Mouse (Mus musculus) midbrain, embryonic 15.5 days (tissue): Measurements from ENCODE around the gene Iqcn. TPM values are rescaled to one million over a fixed set of nuclear protein-coding genes. Genes with fewer than 3 reads are reported as not detected.

ENCODE experiments used
- ATAC-seq: fragments of 200-750 bp; cut with Nextera tagmentation; replicated peaks from 2 replicates; pipeline ENCODE4 v1.8.0; 2017; ENCODE audit warnings: moderate TSS enrichment
- H3K27ac ChIP-seq: fragments of 300-500 bp; sonication (generic); 2 replicates; pipeline ENCODE4 v1.5.1; 2015; ENCODE audit warnings: mild to moderate bottlenecking, inconsistent platforms
- H3K27me3 ChIP-seq: fragments of 300-500 bp; sonication (generic); replicated peaks from 2 replicates; pipeline ENCODE4 v1.6.1; 2015; ENCODE audit warnings: inconsistent platforms
- H3K36me3 ChIP-seq: fragments of 300-500 bp; sonication (generic); replicated peaks from 2 replicates; pipeline ENCODE4 v1.6.1; 2015; ENCODE audit warnings: inconsistent platforms
- H3K4me1 ChIP-seq: fragments of 300-500 bp; sonication (generic); 2 replicates; pipeline ENCODE4 v1.6.1; 2015; ENCODE audit warnings: inconsistent platforms
- H3K4me2 ChIP-seq: fragments of 300-500 bp; sonication (generic); 2 replicates; pipeline ENCODE4 v1.6.1; 2015; ENCODE audit warnings: inconsistent platforms, mild to moderate bottlenecking, moderate library complexity
- H3K4me3 ChIP-seq: fragments of 300-500 bp; sonication (generic); 2 replicates; pipeline ENCODE4 v1.5.1; 2015; ENCODE audit warnings: mild to moderate bottlenecking, inconsistent platforms
- H3K9ac ChIP-seq: fragments of 300-500 bp; sonication (generic); 2 replicates; pipeline ENCODE4 v1.6.1; 2015; ENCODE audit warnings: mild to moderate bottlenecking, inconsistent platforms
- H3K9me3 ChIP-seq: fragments of 300-500 bp; sonication (generic); 2 replicates; pipeline ENCODE4 v1.6.1; 2016; ENCODE audit warnings: inconsistent platforms
- WGBS: fragments of 180-500 bp; shearing (Covaris S2); methylation state at CpG from one replicate; pipeline ENCODE4 v1.1.7; 2015; ENCODE audit warnings: mixed read lengths; 5-methylcytosine and 5-hydroxymethylcytosine counted together
- polyA plus RNA-seq: library from polyadenylated mRNA; unstranded; fragments of >200 nt; fragmentation: Nextera tagmentation; extraction: Ambion mirVana; gene quantifications from 2 replicates; pipeline ENCODE4 v1.2.1, GENCODE M21; 2015

Iqcn gene
- polyA plus RNA-seq, 1 experiment from 2014 or later: 0.05 TPM

DNA sequence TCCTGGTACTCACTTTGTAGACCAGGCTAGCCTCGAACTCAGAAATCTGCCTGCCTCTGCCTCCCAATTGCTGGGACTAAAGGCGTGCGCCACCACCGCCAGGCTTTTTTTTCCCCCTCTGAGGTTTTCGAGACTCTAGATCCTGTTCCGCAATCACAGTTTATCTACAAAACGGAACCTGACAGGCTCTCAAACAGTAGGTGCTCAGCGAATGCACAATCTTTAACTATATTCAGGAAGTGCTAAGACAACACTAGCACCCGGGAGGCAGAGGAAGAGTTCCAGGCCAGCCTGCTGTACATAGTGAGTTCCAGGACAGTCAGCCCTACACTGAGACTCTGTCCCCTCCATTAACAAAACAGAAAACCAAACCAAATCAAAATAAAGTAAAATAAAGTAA lies 62.1 kb downstream of the Iqcn start:
- Histone ChIP-seq H3K27me3 (peaks cover 16% of the 10 kb centered on the region; the same call in 1 of the 2 replicates), H3K9me3 (no peaks in the 10 kb centered on the region), H3K4me2 (no peak overlapping the region), H3K4me3 (no peak overlapping the region), H3K9ac (no peak overlapping the region), H3K36me3 (peaks cover 17% of the 10 kb centered on the region), H3K27ac (no peak overlapping the region), H3K4me1 (peaks cover 18% of the 10 kb centered on the region)
- WGBS: 81% methylated on average over 9 of the region's 9 CpGs
- ATAC-seq: no peak

- peak overlapping the region; percentile 37 for H3K4me2 ChIP-seq
- H3K27ac ChIP-seq: no peak overlapping the region
- no peak for ATAC-seq
- no peaks in the 10 kb centered on the region for H3K9me3 ChIP-seq
- H3K27me3 ChIP-seq: peaks cover 16% of the 10 kb centered on the region; the same call in 1 of the 2 replicates
- H3K4me1 ChIP-seq: peaks cover 16% of the 10 kb centered on the region
- peak overlapping the region; percentile 9; the same call in 1 of the 2 replicates for H3K9ac ChIP-seq
- peak overlapping the region; percentile 6 for H3K4me3 ChIP-seq
- H3K36me3 ChIP-seq: peaks cover 23% of the 10 kb centered on the region
- 3% methylated on average over 34 of the region's 34 CpGs for WGBS
These were observed 62.7 kb downstream of the Iqcn start for GRCm38 (mm10) chr8:70765838-70766570.

DNA sequence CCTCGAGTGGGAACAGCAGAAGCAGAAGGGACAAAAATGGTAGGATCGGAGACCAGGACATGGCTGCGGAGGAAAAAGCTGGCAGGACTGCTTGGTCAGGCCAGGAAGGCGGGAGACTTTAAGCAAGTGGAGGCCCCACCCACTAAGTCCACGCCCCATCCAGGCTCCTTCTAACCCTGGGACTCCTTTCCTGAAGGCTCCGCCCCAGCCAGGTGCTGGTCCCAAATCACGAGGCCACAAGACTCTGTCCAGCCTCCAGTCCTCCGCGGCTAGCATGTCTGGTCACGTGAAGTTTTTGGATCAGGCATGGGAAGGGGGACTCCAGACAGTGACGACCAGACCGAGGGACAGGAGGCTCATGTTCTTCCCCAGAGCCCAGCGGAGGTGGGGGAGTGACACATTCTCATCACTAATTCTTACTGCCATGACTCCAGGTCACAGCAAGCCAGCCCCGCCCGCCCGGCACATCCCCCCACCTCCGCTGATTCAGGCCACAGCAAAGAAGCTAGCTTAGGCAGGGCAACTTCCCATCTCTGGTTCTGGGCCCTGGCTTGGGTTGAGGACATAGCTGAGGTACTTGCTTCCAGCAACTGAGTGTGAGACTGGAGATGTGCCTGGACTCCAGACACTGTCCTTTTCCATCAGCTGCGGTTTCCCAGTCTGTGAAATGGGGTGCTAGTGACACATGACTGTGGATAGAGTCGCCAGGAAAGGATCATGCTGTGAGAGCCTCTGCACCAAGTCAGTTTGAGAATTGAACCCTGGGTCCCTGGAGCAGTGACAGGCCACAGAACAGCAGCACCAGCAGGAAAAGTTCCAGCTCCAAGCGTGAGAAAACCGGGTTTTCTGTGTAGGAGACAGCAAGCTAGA lies 63.5 kb downstream of the Iqcn start:
- peaks cover 16% of the 10 kb centered on the region for H3K4me1 ChIP-seq
- no peaks in the 10 kb centered on the region for H3K9me3 ChIP-seq
- peak overlapping the region; percentile 37 for H3K4me2 ChIP-seq
- H3K4me3 ChIP-seq: peak overlapping the region; percentile 6; the same call in 1 of the 2 replicates
- WGBS: 9% methylated on average over 21 of the region's 21 CpGs
- H3K27ac ChIP-seq: no peak overlapping the region
- ATAC-seq: no peak
- H3K27me3 ChIP-seq: peaks cover 16% of the 10 kb centered on the region; the same call in 1 of the 2 replicates
- peak overlapping the region; percentile 9; the same call in 1 of the 2 replicates for H3K9ac ChIP-seq
- H3K36me3 ChIP-seq: peaks cover 31% of the 10 kb centered on the region

Other genes with a start within 250 kb of the Iqcn start
- gene Klhl26, start 226.5 kb upstream of the Iqcn start, polyA plus RNA-seq: 31.0 and 31.4 TPM in 2 replicates
- 123 and 141 TPM in 2 replicates for gene Tmem59l, start 216.1 kb upstream of the Iqcn start, polyA plus RNA-seq
- gene Crlf1, start 210.3 kb upstream of the Iqcn start, polyA plus RNA-seq: 2.4 and 2.9 TPM in 2 replicates
- gene Rex1bd, start 196.7 kb upstream of the Iqcn start, polyA plus RNA-seq: 164 and 169 TPM in 2 replicates
- gene Uba52, start 192.7 kb upstream of the Iqcn start, polyA plus RNA-seq: 587 and 620 TPM in 2 replicates
- gene Fkbp8, start 175.7 kb upstream of the Iqcn start, polyA plus RNA-seq: 450 and 462 TPM in 2 replicates
- 46.4 and 51.7 TPM in 2 replicates for gene Kxd1, start 175.5 kb upstream of the Iqcn start, polyA plus RNA-seq
- gene Ell, start 164.0 kb upstream of the Iqcn start, polyA plus RNA-seq: 18.6 and 19.9 TPM in 2 replicates
- gene Isyna1, start 109.1 kb upstream of the Iqcn start, polyA plus RNA-seq: 175 and 176 TPM in 2 replicates
- gene Ssbp4, start 94.6 kb upstream of the Iqcn start, polyA plus RNA-seq: 175 and 189 TPM in 2 replicates
- gene Lrrc25, start 87.3 kb upstream of the Iqcn start, polyA plus RNA-seq: 1.2 and 1.6 TPM in 2 replicates
- 0.13 and 0.19 TPM in 2 replicates for gene Gdf15, start 71.0 kb upstream of the Iqcn start, polyA plus RNA-seq
- gene Pgpep1, start 43.1 kb upstream of the Iqcn start, polyA plus RNA-seq: 70.1 and 74.5 TPM in 2 replicates
- 175 and 193 TPM in 2 replicates for gene Lsm4, start 30.2 kb upstream of the Iqcn start, polyA plus RNA-seq
- 83.0 and 94.4 TPM in 2 replicates for gene Jund, start 4.5 kb upstream of the Iqcn start, polyA plus RNA-seq
- not detected in 2 replicates for gene Gm3336, start 15.1 kb downstream of the Iqcn start, polyA plus RNA-seq
- 0.15 and 0.46 TPM in 2 replicates for gene Pde4c, start 20.3 kb downstream of the Iqcn start, polyA plus RNA-seq
- 473 and 487 TPM in 2 replicates for gene Rab3a, start 51.2 kb downstream of the Iqcn start, polyA plus RNA-seq
- gene Mpv17l2, start 57.5 kb downstream of the Iqcn start, polyA plus RNA-seq: 36.6 and 38.4 TPM in 2 replicates
- gene Pik3r2, start 73.3 kb downstream of the Iqcn start, polyA plus RNA-seq: 113 TPM in 2 replicates
- 26.4 and 26.9 TPM in 2 replicates for gene Mast3, start 101.6 kb downstream of the Iqcn start, polyA plus RNA-seq
- gene Il12rb1, start 105.0 kb downstream of the Iqcn start, polyA plus RNA-seq: 0.10 and 0.36 TPM in 2 replicates
- 8.1 and 8.6 TPM in 2 replicates for gene Arrdc2, start 136.3 kb downstream of the Iqcn start, polyA plus RNA-seq
- 19.0 and 20.6 TPM in 2 replicates for gene Kcnn1, start 159.8 kb downstream of the Iqcn start, polyA plus RNA-seq
- gene Ccdc124, start 170.5 kb downstream of the Iqcn start, polyA plus RNA-seq: 173 and 180 TPM in 2 replicates
- gene Slc5a5, start 189.3 kb downstream of the Iqcn start, polyA plus RNA-seq: 1.9 and 2.0 TPM in 2 replicates
- 2,076 and 2,093 TPM in 2 replicates for gene Rpl18a, start 194.0 kb downstream of the Iqcn start, polyA plus RNA-seq
- 69.2 and 69.9 TPM in 2 replicates for gene Map1s, start 202.5 kb downstream of the Iqcn start, polyA plus RNA-seq